Mouse (Mus musculus) mouse trophoblast stem cell (cell line): Measurements from ENCODE around the gene Slc4a10.

ENCODE experiments used
- in situ Hi-C, 2 experiments: fragments of 300-500 bp; cut with MseI, MboI; formaldehyde crosslinking; loops; 2 replicates in 1 of 2; 3 replicates in 1 of 2; pipeline ENCODE4 v1.15.1; 2025

Slc4a10 gene

DNA sequence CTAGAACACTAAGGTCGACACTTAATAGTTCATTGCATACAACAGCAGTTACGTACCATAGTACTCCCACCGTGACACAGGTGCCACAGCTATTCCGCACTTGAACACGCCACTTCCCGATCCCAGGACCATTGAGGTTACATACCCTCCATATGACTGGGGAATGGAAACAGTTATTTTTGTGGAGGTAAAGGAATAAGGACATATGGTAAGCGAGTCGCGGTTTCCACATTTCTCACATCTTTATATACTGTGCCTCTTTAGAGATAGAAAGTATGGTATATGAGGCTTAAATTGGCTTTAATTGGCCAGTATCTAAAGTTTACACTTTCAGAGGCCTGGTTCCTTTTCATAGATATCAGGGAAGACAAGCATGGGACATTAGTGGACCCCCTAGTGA, 301.5 kb downstream of the Slc4a10 start:
- in situ Hi-C loops: no loop called here

DNA sequence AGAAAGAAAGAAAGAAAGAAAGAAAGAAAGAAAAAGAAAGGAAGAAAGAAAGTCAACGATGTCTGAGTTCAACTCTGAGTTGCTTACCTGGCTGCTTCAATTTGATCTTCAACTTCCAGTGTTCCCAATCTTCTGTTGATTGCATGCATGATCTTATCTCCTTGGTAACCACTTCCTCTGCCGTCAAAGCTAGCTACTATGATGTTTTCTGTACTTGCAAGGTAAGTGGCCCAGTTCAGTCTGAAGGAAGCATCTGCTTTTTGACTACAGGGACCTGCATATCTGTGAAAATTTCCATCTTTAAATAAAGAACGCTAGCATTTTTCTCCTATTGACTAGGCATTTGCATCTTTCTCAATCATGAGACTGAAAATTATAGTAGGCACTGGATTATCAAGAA, 305.8 kb downstream of the Slc4a10 start:
- in situ Hi-C loops: no loop called here

- in situ Hi-C loops: no loop called here
Observed at GRCm38 (mm10) chr2:62355766-62356165, 309.5 kb downstream of the Slc4a10 start.

GRCm38 (mm10) chr2:62356606-62357005, 310.3 kb downstream of the Slc4a10 start:
- in situ Hi-C loops: no loop called here

DNA sequence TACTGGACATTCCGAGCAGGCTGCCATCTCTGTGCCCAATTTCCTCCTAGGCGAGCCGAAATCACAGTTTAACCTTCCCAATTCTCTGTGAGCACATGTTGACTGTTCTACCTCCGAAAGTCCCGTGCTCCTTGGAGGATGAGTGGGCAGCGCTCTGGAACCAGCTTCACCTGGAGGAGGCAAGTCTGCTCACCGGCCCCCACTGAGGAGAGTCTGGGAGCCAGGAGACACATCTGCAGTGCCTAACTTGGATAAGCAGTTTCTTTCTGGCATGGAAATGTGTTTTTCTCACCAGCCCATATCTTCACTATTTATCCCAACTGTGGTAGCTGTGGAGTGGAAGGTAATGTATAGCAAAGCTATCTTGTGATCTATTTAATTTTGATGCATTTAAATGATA, 311.0 kb downstream of the Slc4a10 start:
- in situ Hi-C loops: no loop called here

GRCm38 (mm10) chr2:62360872-62361271, 314.6 kb downstream of the Slc4a10 start:
- in situ Hi-C loops: no loop called here

DNA sequence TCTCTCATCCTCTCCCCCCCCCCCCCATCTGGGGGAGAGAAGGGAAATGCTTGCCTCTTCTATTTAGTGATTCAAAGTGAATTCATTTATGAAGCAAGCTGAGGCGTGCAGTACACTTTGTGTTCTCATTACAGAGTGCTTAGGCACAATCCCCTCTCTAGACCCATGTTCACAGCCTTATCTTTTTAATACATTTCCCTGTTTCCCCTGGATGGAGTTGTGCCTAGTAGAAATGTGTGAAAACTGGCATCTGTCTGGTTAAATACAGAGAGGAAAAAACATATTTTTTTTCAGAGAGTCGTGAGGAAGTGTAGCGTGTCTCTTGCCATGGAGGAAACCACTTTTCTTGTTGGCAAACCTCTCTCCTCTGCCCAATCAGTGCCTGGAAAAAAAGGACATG, 315.3 kb downstream of the Slc4a10 start:
- in situ Hi-C loops: no loop called here

GRCm38 (mm10) chr2:62362211-62362610, 315.9 kb downstream of the Slc4a10 start:
- in situ Hi-C loops: no loop called here

DNA sequence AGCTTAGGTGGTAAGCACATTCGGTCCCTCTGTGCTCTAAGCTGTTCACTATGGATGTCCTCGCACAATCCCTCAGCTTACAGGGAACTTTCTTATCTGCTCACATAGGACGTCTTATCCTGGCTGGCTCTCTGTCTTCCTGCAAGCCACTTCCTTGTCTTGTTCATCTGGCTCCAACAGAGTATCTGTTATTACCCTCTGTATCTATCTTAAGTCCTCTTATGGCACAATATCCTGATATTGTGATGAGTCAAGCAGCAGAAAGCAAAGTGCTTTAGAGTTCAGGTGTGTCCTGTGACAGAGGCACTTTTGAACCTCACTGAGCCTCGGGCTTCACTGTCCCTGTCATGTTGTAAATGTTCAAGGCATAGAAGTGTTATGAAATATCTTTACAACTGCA, 317.3 kb downstream of the Slc4a10 start:
- in situ Hi-C loops: no loop called here

GRCm38 (mm10) chr2:62368349-62369053, 322.2 kb downstream of the Slc4a10 start:
- in situ Hi-C loops: no loop called here

- in situ Hi-C loops: no loop called here
Observed at GRCm38 (mm10) chr2:62370048-62370447, 323.8 kb downstream of the Slc4a10 start.

- in situ Hi-C loops: no loop called here
Observed at GRCm38 (mm10) chr2:62373692-62374091, 327.4 kb downstream of the Slc4a10 start.
